Mouse (Mus musculus) embryonic facial prominence, embryonic 14.5 days (tissue): Measurements from ENCODE around the gene 1110017D15Rik. TPM values are rescaled to one million over a fixed set of nuclear protein-coding genes. Genes with fewer than 3 reads are reported as not detected.
A peak's percentile ranks its signal among the peaks of the same experiment; 100 is the strongest.
"Not testable (repeated sequence)": the region's sequence is repeated elsewhere in the genome, so short reads cannot be mapped to it uniquely, and the experiment has no call there.

Source experiments
- ATAC-seq: fragments of 200-750 bp; cut with Nextera tagmentation; 2 replicates; pipeline ENCODE4 v1.8.0; 2017; ENCODE audit warnings: low read depth, moderate number of reproducible peaks, moderate TSS enrichment
- DNase-seq: peaks from one replicate; pipeline ENCODE4 v3.0.0-alpha.2; 2015; ENCODE audit warnings: low spot score
- H3K27ac ChIP-seq: fragments of 300-500 bp; sonication (generic); replicated peaks from 2 replicates; pipeline ENCODE4 v1.5.1; 2014; ENCODE audit warnings: low read depth, mild to moderate bottlenecking, low read length, moderate library complexity
- H3K27me3 ChIP-seq: fragments of 300-500 bp; sonication (generic); replicated peaks from 2 replicates; pipeline ENCODE4 v1.6.1; 2014; ENCODE audit warnings: low read length; ENCODE audit not compliant: control insufficient read depth, insufficient read depth
- H3K36me3 ChIP-seq: fragments of 300-500 bp; sonication (generic); 2 replicates; pipeline ENCODE4 v1.6.1; 2014; ENCODE audit warnings: low read length, mixed read lengths; ENCODE audit not compliant: control insufficient read depth, insufficient read depth
- H3K4me1 ChIP-seq: fragments of 300-500 bp; sonication (generic); 2 replicates; pipeline ENCODE4 v1.6.1; 2014; ENCODE audit warnings: antibody characterized with exemption, low read length; ENCODE audit not compliant: control insufficient read depth, insufficient read depth
- H3K4me2 ChIP-seq: fragments of 300-500 bp; sonication (generic); 2 replicates; pipeline ENCODE4 v1.6.1; 2014; ENCODE audit warnings: low read depth, mild to moderate bottlenecking, low read length, moderate library complexity, mixed read lengths
- H3K4me3 ChIP-seq: fragments of 300-500 bp; sonication (generic); 2 replicates; pipeline ENCODE4 v1.5.1; 2014; ENCODE audit warnings: low read depth, mild to moderate bottlenecking, low read length
- H3K9ac ChIP-seq: fragments of 300-500 bp; sonication (generic); 2 replicates; pipeline ENCODE4 v1.6.1; 2014; ENCODE audit warnings: low read depth, mild to moderate bottlenecking, low read length, moderate library complexity, mixed read lengths
- H3K9me3 ChIP-seq: fragments of 300-500 bp; sonication (generic); 2 replicates; pipeline ENCODE4 v1.6.1; 2016; ENCODE audit warnings: low read length; ENCODE audit not compliant: control insufficient read depth
- WGBS: fragments of 180-500 bp; shearing (Covaris S2); extraction: QIAGEN DNeasy Blood & Tissue Kit; methylation state at CpG from one replicate; pipeline ENCODE4 v1.1.7; 2014; 5-methylcytosine and 5-hydroxymethylcytosine counted together
- polyA plus RNA-seq: library from polyadenylated mRNA; unstranded; fragments of >200 nt; fragmentation: Nextera tagmentation; extraction: Ambion mirVana; gene quantifications from 2 replicates; pipeline ENCODE4 v1.2.1, GENCODE M21; 2014

Gene 1110017D15Rik
- polyA plus RNA-seq, 1 experiment from 2014 or later, result 16.3 TPM

DNA sequence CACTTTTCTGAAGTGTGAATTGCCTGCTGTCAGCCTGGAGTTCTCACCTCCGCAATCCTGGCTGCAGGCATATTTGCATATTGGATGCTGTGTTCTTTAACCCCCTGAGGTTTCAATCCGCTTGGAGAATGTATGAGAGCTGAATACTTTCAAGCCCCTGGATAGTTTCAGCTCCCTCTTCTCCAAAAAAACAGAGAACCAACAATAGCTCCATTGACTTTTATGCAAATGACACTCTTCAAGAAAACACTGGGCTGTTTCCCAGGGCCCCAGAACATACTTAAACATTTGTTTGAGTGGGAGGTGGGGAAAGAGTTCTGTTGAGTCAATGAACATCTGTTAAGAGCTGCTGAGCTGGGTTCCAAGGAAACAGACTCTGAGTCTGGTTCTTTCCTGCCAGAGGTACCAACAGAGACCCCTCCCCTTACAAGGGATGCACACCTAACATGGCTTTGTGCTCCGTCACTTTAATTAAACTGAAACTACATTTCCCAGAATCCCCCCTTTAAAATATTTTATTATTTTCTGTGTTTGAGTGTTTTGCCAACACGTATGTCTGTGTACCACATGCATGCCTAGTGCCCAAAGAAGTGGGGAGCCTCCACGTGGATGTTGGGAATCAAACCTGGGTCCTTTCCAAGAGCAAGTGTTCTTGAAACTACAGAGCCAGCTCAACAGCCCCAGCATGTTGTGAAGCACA is 46.3 kb downstream of the 1110017D15Rik start:
- Histone ChIP-seq H3K27me3 (no peaks in the 10 kb centered on the region), H3K9me3 (no peaks in the 10 kb centered on the region), H3K4me1 (peaks cover 3% of the 10 kb centered on the region; the same call in 1 of the 2 replicates), H3K9ac (no peak overlapping the region), H3K4me3 (no peak overlapping the region), H3K27ac (no peak overlapping the region), H3K36me3 (no peaks in the 10 kb centered on the region), H3K4me2 (no peak overlapping the region)
- 36% methylated on average over 5 of the region's 5 CpGs for WGBS
- ATAC-seq (peak; percentile 50; the same call in 1 of the 2 replicates), DNase-seq (peak; percentile 66)

DNA sequence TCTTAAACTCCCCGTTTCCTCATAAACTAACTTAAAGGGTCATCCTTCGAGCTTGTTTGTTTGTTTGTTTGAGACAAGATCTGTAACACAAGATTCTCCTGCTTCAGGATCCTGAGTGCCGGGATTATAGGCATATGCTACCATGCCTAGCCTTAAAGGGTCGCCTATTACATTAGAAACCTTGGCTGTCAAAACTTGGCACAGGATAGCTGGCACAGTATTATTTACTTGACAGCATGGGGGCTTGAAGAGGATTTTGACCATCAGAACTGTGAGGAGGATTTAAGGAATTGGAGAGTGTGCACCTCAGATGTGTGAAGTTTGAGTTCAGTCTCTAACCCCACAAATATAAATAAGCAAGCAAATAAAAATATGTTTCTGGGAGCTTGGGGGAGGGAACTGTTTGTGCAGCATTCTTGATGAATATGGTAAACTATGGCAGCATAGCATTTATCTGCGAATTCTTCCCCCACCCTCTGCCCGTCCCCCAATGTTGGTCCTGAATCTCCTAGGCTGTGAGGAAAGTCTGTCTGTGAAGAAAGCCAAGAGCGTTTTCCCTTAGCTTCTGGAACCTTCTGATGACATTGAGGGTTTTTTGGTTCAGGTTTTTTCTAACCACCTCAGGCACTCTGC is 47.0 kb downstream of the 1110017D15Rik start:
- no peak for ATAC-seq
- H3K27ac ChIP-seq, result no peak overlapping the region

DNA sequence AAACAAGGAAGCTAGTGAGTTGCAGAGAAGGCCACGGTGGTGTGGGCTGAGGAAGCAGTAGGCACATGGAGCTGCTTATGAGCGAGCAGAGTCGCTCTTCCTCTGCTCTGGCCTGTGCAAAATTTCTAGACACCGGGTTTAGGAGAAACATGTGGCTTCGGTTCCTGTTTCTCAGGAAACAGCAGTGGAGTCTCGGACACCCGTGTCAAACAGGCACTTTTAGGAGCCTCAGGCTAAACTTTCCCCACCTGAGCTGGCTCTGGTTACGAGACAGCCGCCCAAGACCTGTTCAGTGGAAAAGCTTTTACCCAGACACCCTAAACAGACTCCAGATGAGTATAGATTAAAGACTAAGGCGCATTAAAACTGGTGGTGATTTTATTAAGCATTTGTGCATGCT is 47.9 kb downstream of the 1110017D15Rik start:
- Histone ChIP-seq H3K4me2 (no peak overlapping the region), H3K9ac (0 out of 2 replicates have a peak overlapping the region, but pooled peaks have one; percentile 6), H3K36me3 (no peaks in the 10 kb centered on the region), H3K9me3 (no peaks in the 10 kb centered on the region), H3K27ac (no peak overlapping the region), H3K4me3 (no peak overlapping the region), H3K27me3 (no peaks in the 10 kb centered on the region), H3K4me1 (peaks cover 3% of the 10 kb centered on the region; the same call in 1 of the 2 replicates)
- DNase-seq (no peak), ATAC-seq (no peak)
- 48% methylated on average over 10 of the region's 10 CpGs for WGBS

More for the DNA sequence above, 47.0 kb downstream of the 1110017D15Rik start:
- Histone ChIP-seq H3K9me3 (no peaks in the 10 kb centered on the region), H3K36me3 (no peaks in the 10 kb centered on the region), H3K4me2 (no peak overlapping the region), H3K4me3 (no peak overlapping the region), H3K27me3 (no peaks in the 10 kb centered on the region), H3K9ac (no peak overlapping the region), H3K4me1 (peaks cover 3% of the 10 kb centered on the region; the same call in 1 of the 2 replicates)
- WGBS, result 55% methylated on average over 7 of the region's 7 CpGs
- DNase-seq, result no peak

GRCm38 (mm10) chr4:41468396-41469080 is 48.6 kb downstream of the 1110017D15Rik start:
- H3K9ac ChIP-seq, result no peak overlapping the region
- no peak overlapping the region for H3K4me2 ChIP-seq
- H3K4me1 ChIP-seq, result peaks cover 8% of the 10 kb centered on the region
- H3K27me3 ChIP-seq, result no peaks in the 10 kb centered on the region
- no peaks in the 10 kb centered on the region for H3K9me3 ChIP-seq
- H3K4me3 ChIP-seq, result no peak overlapping the region
- no peaks in the 10 kb centered on the region for H3K36me3 ChIP-seq
- no peak overlapping the region for H3K27ac ChIP-seq
- WGBS, result 58% methylated on average over 17 of the region's 17 CpGs
- ATAC-seq (no peak), DNase-seq (peak; percentile 66)

GRCm38 (mm10) chr4:41465287-41465665 is 51.9 kb downstream of the 1110017D15Rik start:
- ATAC-seq (no peak), DNase-seq (peak; percentile 42)
- H3K4me3 ChIP-seq, result peak overlapping the region; percentile 67
- H3K27ac ChIP-seq, result peak overlapping the region; percentile 31; the same call in 1 of the 2 replicates
- H3K9me3 ChIP-seq, result no peaks in the 10 kb centered on the region
- peak overlapping the region; percentile 78 for H3K9ac ChIP-seq
- H3K4me1 ChIP-seq, result peaks cover 13% of the 10 kb centered on the region
- H3K36me3 ChIP-seq, result 0 out of 2 replicates have a peak, but pooled peaks cover 4% of the 10 kb centered on the region
- H3K4me2 ChIP-seq, result peak overlapping the region; percentile 61
- H3K27me3 ChIP-seq, result no peaks in the 10 kb centered on the region
- 2% methylated on average over 17 of the region's 17 CpGs for WGBS

GRCm38 (mm10) chr4:41464345-41465286 is 52.5 kb downstream of the 1110017D15Rik start, which contains the start of the genes Kif24 and Nudt2:
TSS of gene Kif24 (minus strand) at chr4:41464887.
TSS of gene Nudt2 (plus strand) at chr4:41465151.
- peaks cover 10% of the 10 kb centered on the region; the same call in 1 of the 2 replicates for H3K4me1 ChIP-seq
- DNase-seq, result peak; percentile 100
- H3K36me3 ChIP-seq, result 0 out of 2 replicates have a peak, but pooled peaks cover 4% of the 10 kb centered on the region
- H3K4me2 ChIP-seq, result peak within 1 kb of the TSS; percentile 77
- peak within 1 kb of the TSS; percentile 67 for H3K4me3 ChIP-seq
- H3K27ac ChIP-seq, result peak within 1 kb of the TSS; percentile 76
- no peaks in the 10 kb centered on the region for H3K9me3 ChIP-seq
- no peaks in the 10 kb centered on the region for H3K27me3 ChIP-seq
- under 1% methylated on average over 56 of the region's 70 CpGs for WGBS
- peak; percentile 98 for ATAC-seq
- H3K9ac ChIP-seq, result peak within 1 kb of the TSS; percentile 78

- not testable (repeated sequence) for ATAC-seq, DNase-seq, H3K9me3 ChIP-seq, H3K27ac ChIP-seq, H3K27me3 ChIP-seq, H3K9ac ChIP-seq, H3K36me3 ChIP-seq, H3K4me1 ChIP-seq
- WGBS, result 63% methylated on average over 3 of the region's 3 CpGs
- peak overlapping the region; percentile 67 for H3K4me3 ChIP-seq
- H3K4me2 ChIP-seq, result peak overlapping the region; percentile 77
Observed at GRCm38 (mm10) chr4:41463051-41463738, 53.9 kb downstream of the 1110017D15Rik start.
